Mouse (Mus musculus) liver, embryonic 14.5 days (tissue): ENCODE measurements around the gene Cntnap2. TPM values are rescaled to one million over a fixed set of nuclear protein-coding genes. Genes with fewer than 3 reads are reported as not detected.

Experiments used
- ATAC-seq: fragments of 200-750 bp; cut with Nextera tagmentation; 2 replicates; pipeline ENCODE4 v1.8.0; 2017; ENCODE audit warnings: moderate number of reproducible peaks, mild to moderate bottlenecking, moderate library complexity; ENCODE audit not compliant: insufficient read depth
- DNase-seq, 3 experiments: peaks; one replicate each; pipeline ENCODE4 v3.0.0-alpha.2; 2012 to 2013; ENCODE audit warnings: low read depth in 3 of 3, low spot score in 3 of 3
- H3K27ac ChIP-seq: fragments of 300-500 bp; sonication (generic); 2 replicates; pipeline ENCODE4 v1.5.1; 2014; ENCODE audit warnings: moderate library complexity, mild to moderate bottlenecking, control low read depth, inconsistent platforms
- H3K27me3 ChIP-seq: fragments of 300-500 bp; sonication (generic); 2 replicates; pipeline ENCODE4 v1.6.1; 2014; ENCODE audit warnings: mild to moderate bottlenecking, low read length, moderate library complexity; ENCODE audit not compliant: control insufficient read depth, insufficient read depth
- H3K36me3 ChIP-seq: fragments of 300-500 bp; sonication (generic); replicated peaks from 2 replicates; pipeline ENCODE4 v1.6.1; 2014; ENCODE audit warnings: low read depth; ENCODE audit not compliant: control insufficient read depth, insufficient read depth
- H3K4me1 ChIP-seq, 2 experiments: fragments of 200-500 bp in 1 of 2; fragments of 300-500 bp in 1 of 2; sonication (generic) in 1 of 2; replicated peaks; 2 replicates each; pipeline ENCODE4 v1.6.1; 2012 to 2014; ENCODE audit warnings: antibody characterized with exemption in 1 of 2, inconsistent platforms in 1 of 2, low read length in 1 of 2; ENCODE audit not compliant: control insufficient read depth in 2 of 2, insufficient read depth in 2 of 2
- H3K4me2 ChIP-seq: fragments of 300-500 bp; sonication (generic); 2 replicates; pipeline ENCODE4 v1.6.1; 2014; ENCODE audit warnings: low read depth, mild to moderate bottlenecking, control low read depth, moderate library complexity
- H3K4me3 ChIP-seq, 2 experiments: fragments of 200-500 bp in 1 of 2; fragments of 300-500 bp in 1 of 2; sonication (generic) in 1 of 2; 2 replicates each; pipeline ENCODE4 v1.5.1; 2012 to 2014; ENCODE audit warnings: low read depth in 2 of 2, low read length in 2 of 2, mild to moderate bottlenecking in 2 of 2, control low read depth in 1 of 2, inconsistent platforms in 1 of 2, moderate library complexity in 1 of 2; ENCODE audit not compliant: insufficient read depth in 1 of 2
- H3K9ac ChIP-seq: fragments of 300-500 bp; sonication (generic); replicated peaks from 2 replicates; pipeline ENCODE4 v1.6.1; 2014; ENCODE audit warnings: mild to moderate bottlenecking, control low read depth, moderate library complexity
- H3K9me3 ChIP-seq: fragments of 300-500 bp; sonication (generic); 2 replicates; pipeline ENCODE4 v1.6.1; 2016; ENCODE audit warnings: low read length, mixed read lengths; ENCODE audit not compliant: control insufficient read depth
- CTCF ChIP-seq: IDR thresholded peaks from 2 replicates; pipeline ENCODE4 v1.5.1; 2016; ENCODE audit warnings: antibody characterized with exemption, low read depth, control low read depth
- EP300 ChIP-seq: IDR thresholded peaks from 2 replicates; pipeline ENCODE4 v1.6.1; 2016; ENCODE audit warnings: antibody characterized with exemption, low read depth
- WGBS: fragments of 180-500 bp; shearing (Covaris S2); extraction: QIAGEN DNeasy Blood & Tissue Kit; methylation state at CpG from one replicate; pipeline ENCODE4 v1.1.7; 2014; ENCODE audit not compliant: insufficient replicate concordance; 5-methylcytosine and 5-hydroxymethylcytosine counted together
- polyA plus RNA-seq, 2 experiments: library from polyadenylated mRNA; depleted of rRNA in 1 of 2; stranded (reverse) in 1 of 2; unstranded in 1 of 2; fragments of >200 nt; fragmentation: Nextera tagmentation in 1 of 2; extraction: Ambion mirVana in 1 of 2; gene quantifications; 2 replicates each; pipeline versions ENCODE4 v1.2.1 to v1.2.3; 2012 to 2014

Gene Cntnap2
- polyA plus RNA-seq, 2 experiments = 0.38 to 0.39 TPM

- no peak for DNase-seq
- no peaks in the 10 kb centered on the region for H3K4me1 ChIP-seq
- TF ChIP-seq EP300 = no peak
- TF ChIP-seq CTCF = no peak
- H3K36me3 ChIP-seq = no peaks in the 10 kb centered on the region
- H3K4me2 ChIP-seq = no peak overlapping the region
- 57% methylated on average over 3 of the region's 3 CpGs for WGBS
- H3K4me3 ChIP-seq = no peak overlapping the region
- H3K27me3 ChIP-seq = no peaks in the 10 kb centered on the region
- no peaks in the 10 kb centered on the region for H3K9me3 ChIP-seq
- H3K9ac ChIP-seq = no peak overlapping the region
- H3K27ac ChIP-seq = no peak overlapping the region
- ATAC-seq = no peak
These were observed 886.2 kb downstream of the Cntnap2 start for GRCm38 (mm10) chr6:45945144-45945985.

GRCm38 (mm10) chr6:45954773-45955172 lies 895.6 kb downstream of the Cntnap2 start:
- Histone ChIP-seq H3K27ac (no peak overlapping the region), H3K4me1 (no peaks in the 10 kb centered on the region), H3K36me3 (no peaks in the 10 kb centered on the region), H3K4me2 (no peak overlapping the region), H3K9me3 (no peaks in the 10 kb centered on the region), H3K9ac (no peak overlapping the region), H3K4me3 (no peak overlapping the region), H3K27me3 (no peaks in the 10 kb centered on the region)
- TF ChIP-seq CTCF (no peak), EP300 (no peak)
- DNase-seq (no peak), ATAC-seq (no peak)

- Histone ChIP-seq H3K4me2 (no peak overlapping the region), H3K27ac (no peak overlapping the region), H3K36me3 (no peaks in the 10 kb centered on the region), H3K9ac (no peak overlapping the region), H3K4me3 (no peak overlapping the region), H3K9me3 (no peaks in the 10 kb centered on the region), H3K27me3 (no peaks in the 10 kb centered on the region), H3K4me1 (no peaks in the 10 kb centered on the region)
- TF ChIP-seq EP300 = no peak
- no peak for TF ChIP-seq CTCF
- DNase-seq (no peak), ATAC-seq (no peak)
- WGBS = 70% methylated on average over 1 of the region's 1 CpGs
These were observed 905.3 kb downstream of the Cntnap2 start for GRCm38 (mm10) chr6:45964494-45964893.

GRCm38 (mm10) chr6:45974471-45975154 lies 915.5 kb downstream of the Cntnap2 start:
- Histone ChIP-seq H3K27me3 (no peaks in the 10 kb centered on the region), H3K9me3 (no peaks in the 10 kb centered on the region), H3K36me3 (no peaks in the 10 kb centered on the region), H3K4me2 (no peak overlapping the region), H3K9ac (no peak overlapping the region), H3K4me1 (no peaks in the 10 kb centered on the region), H3K27ac (no peak overlapping the region), H3K4me3 (no peak overlapping the region)
- no peak for DNase-seq
- no peak for TF ChIP-seq CTCF
- TF ChIP-seq EP300 = no peak
- 65% methylated on average over 6 of the region's 6 CpGs for WGBS
- no peak for ATAC-seq

GRCm38 (mm10) chr6:45979171-45979570 lies 920.0 kb downstream of the Cntnap2 start:
- no peak overlapping the region for H3K4me3 ChIP-seq
- H3K4me1 ChIP-seq = no peaks in the 10 kb centered on the region
- no peaks in the 10 kb centered on the region for H3K9me3 ChIP-seq
- no peak overlapping the region for H3K9ac ChIP-seq
- H3K36me3 ChIP-seq = no peaks in the 10 kb centered on the region
- H3K4me2 ChIP-seq = no peak overlapping the region
- no peak for DNase-seq
- ATAC-seq = no peak
- no peak for TF ChIP-seq CTCF
- no peak for TF ChIP-seq EP300
- H3K27ac ChIP-seq = no peak overlapping the region
- 63% methylated on average over 2 of the region's 2 CpGs for WGBS
- H3K27me3 ChIP-seq = no peaks in the 10 kb centered on the region
